Mouse (Mus musculus) CD4-positive, CD25-positive, alpha-beta regulatory T cell, adult 4 months (primary cell): ENCODE results near the gene Ttll13. TPM values are rescaled to one million over a fixed set of nuclear protein-coding genes. Genes with fewer than 3 reads are reported as not detected.
A peak's percentile ranks its signal among the peaks of the same experiment; 100 is the strongest.

Experiments
- ATAC-seq: one replicate; pipeline ENCODE4 v1.8.0; 2017
- polyA plus RNA-seq, 2 experiments: library from polyadenylated mRNA; unstranded; fragments of 100-300 nt; shearing (Covaris generic); gene quantifications; one replicate each; pipeline ENCODE4 v1.2.1; 2017

Ttll13 gene
- polyA plus RNA-seq, 2 experiments from 2014 or later: 0.94 TPM; not detected in 1

- ATAC-seq: no peak
Observed at GRCm38 (mm10) chr7:80214459-80214858, 31.7 kb upstream of the Ttll13 start.

- peak; percentile 89 for ATAC-seq
Observed at GRCm38 (mm10) chr7:80215398-80215797, 30.8 kb upstream of the Ttll13 start.

- ATAC-seq: no peak
Observed at GRCm38 (mm10) chr7:80216566-80216965, 29.6 kb upstream of the Ttll13 start.

- ATAC-seq: no peak
Observed at GRCm38 (mm10) chr7:80218666-80219065, 27.5 kb upstream of the Ttll13 start.

- ATAC-seq: no peak
Observed at GRCm38 (mm10) chr7:80220237-80220797, 25.9 kb upstream of the Ttll13 start.

- no peak for ATAC-seq
Observed at GRCm38 (mm10) chr7:80221179-80221750, 24.9 kb upstream of the Ttll13 start.

GRCm38 (mm10) chr7:80227065-80227464 lies 19.1 kb upstream of the Ttll13 start:
- ATAC-seq: no peak

GRCm38 (mm10) chr7:80230196-80230595 lies 16.0 kb upstream of the Ttll13 start:
- no peak for ATAC-seq

GRCm38 (mm10) chr7:80231971-80232488 lies 14.1 kb upstream of the Ttll13 start:
- ATAC-seq: no peak

- peak; percentile 93 for ATAC-seq
Observed at GRCm38 (mm10) chr7:80232489-80233029, 13.6 kb upstream of the Ttll13 start, which contains the start of the genes Cib1 and Gdpgp1. Gene Cib1 (minus strand): TSS chr7:80232813. Gene Gdpgp1 (plus strand): TSS chr7:80232865.

GRCm38 (mm10) chr7:80233799-80234198 lies 12.4 kb upstream of the Ttll13 start:
- no peak for ATAC-seq

GRCm38 (mm10) chr7:80238542-80238941 lies 7.6 kb upstream of the Ttll13 start:
- no peak for ATAC-seq

- no peak for ATAC-seq
Observed at GRCm38 (mm10) chr7:80241661-80242060, 4.5 kb upstream of the Ttll13 start.

- ATAC-seq: no peak
Observed at GRCm38 (mm10) chr7:80244851-80245250, 1.3 kb upstream of the Ttll13 start.

GRCm38 (mm10) chr7:80246859-80247258 lies 683 bp downstream of the Ttll13 start:
- no peak for ATAC-seq

- no peak for ATAC-seq
Observed at GRCm38 (mm10) chr7:80252437-80252836, 6.3 kb downstream of the Ttll13 start.

GRCm38 (mm10) chr7:80252886-80253285 lies 6.7 kb downstream of the Ttll13 start:
- no peak for ATAC-seq

GRCm38 (mm10) chr7:80255981-80256380 lies 9.8 kb downstream of the Ttll13 start:
- ATAC-seq: no peak

GRCm38 (mm10) chr7:80257706-80258105 lies 11.5 kb downstream of the Ttll13 start:
- ATAC-seq: no peak

- ATAC-seq: peak; percentile 99
Observed at GRCm38 (mm10) chr7:80260625-80261371, 14.6 kb downstream of the Ttll13 start, which contains the start of gene Ngrn. Gene Ngrn (plus strand): TSS chr7:80261215.

GRCm38 (mm10) chr7:80261372-80261990 lies 15.3 kb downstream of the Ttll13 start:
- ATAC-seq: peak; percentile 52

- no peak for ATAC-seq
Observed at GRCm38 (mm10) chr7:80264606-80265005, 18.4 kb downstream of the Ttll13 start.

GRCm38 (mm10) chr7:80267764-80268163 lies 21.6 kb downstream of the Ttll13 start:
- ATAC-seq: no peak
